Mouse (Mus musculus) heart, embryonic 11.5 days (tissue): ENCODE results near the gene Gm9008. TPM values are rescaled to one million over a fixed set of nuclear protein-coding genes. Genes with fewer than 3 reads are reported as not detected.
"Not testable (repeated sequence)": the region's sequence is repeated elsewhere in the genome, so short reads cannot be mapped to it uniquely, and the experiment has no call there.

Experiments
- ATAC-seq: fragments of 200-750 bp; cut with Nextera tagmentation; replicated peaks from 2 replicates; pipeline ENCODE4 v1.8.0; 2017; ENCODE audit warnings: moderate library complexity; ENCODE audit not compliant: insufficient number of reproducible peaks, low FRiP score, low TSS enrichment
- H3K27ac ChIP-seq: fragments of 300-500 bp; sonication (generic); 2 replicates; pipeline ENCODE4 v1.5.1; 2014; ENCODE audit warnings: mild to moderate bottlenecking, low read depth, low read length
- H3K27me3 ChIP-seq: fragments of 300-500 bp; sonication (generic); 2 replicates; pipeline ENCODE4 v1.6.1; 2014; ENCODE audit warnings: mild to moderate bottlenecking, low read length, mixed read lengths; ENCODE audit not compliant: control insufficient read depth, insufficient read depth
- H3K36me3 ChIP-seq: fragments of 300-500 bp; sonication (generic); 2 replicates; pipeline ENCODE4 v1.6.1; 2014; ENCODE audit warnings: mild to moderate bottlenecking, low read length, moderate library complexity, mixed read lengths; ENCODE audit not compliant: control insufficient read depth, insufficient read depth
- H3K4me1 ChIP-seq: fragments of 300-500 bp; sonication (generic); 2 replicates; pipeline ENCODE4 v1.6.1; 2014; ENCODE audit warnings: low read length; ENCODE audit not compliant: control insufficient read depth, insufficient read depth
- H3K4me2 ChIP-seq: fragments of 300-500 bp; sonication (generic); 2 replicates; pipeline ENCODE4 v1.6.1; 2014; ENCODE audit warnings: mild to moderate bottlenecking, moderate library complexity
- H3K4me3 ChIP-seq: fragments of 300-500 bp; sonication (generic); 2 replicates; pipeline ENCODE4 v1.5.1; 2014; ENCODE audit warnings: low read depth, low read length
- H3K9ac ChIP-seq: fragments of 300-500 bp; sonication (generic); 2 replicates; pipeline ENCODE4 v1.6.1; 2014; ENCODE audit warnings: mild to moderate bottlenecking, low read depth, low read length, moderate library complexity
- H3K9me3 ChIP-seq: fragments of 300-500 bp; sonication (generic); replicated peaks from 2 replicates; pipeline ENCODE4 v1.6.1; 2016; ENCODE audit warnings: low read length; ENCODE audit not compliant: control insufficient read depth
- WGBS: fragments of 180-500 bp; shearing (Covaris S2); extraction: QIAGEN DNeasy Blood & Tissue Kit; methylation state at CpG from one replicate; pipeline ENCODE4 v1.1.7; 2014; ENCODE audit not compliant: insufficient replicate concordance; 5-methylcytosine and 5-hydroxymethylcytosine counted together
- polyA plus RNA-seq: library from polyadenylated mRNA; unstranded; fragments of >200 nt; fragmentation: Nextera tagmentation; extraction: Ambion mirVana; gene quantifications from 2 replicates; pipeline ENCODE4 v1.2.1, GENCODE M21; 2014

The Gm9008 gene
- 0.13 TPM in 2 replicates for polyA plus RNA-seq

DNA sequence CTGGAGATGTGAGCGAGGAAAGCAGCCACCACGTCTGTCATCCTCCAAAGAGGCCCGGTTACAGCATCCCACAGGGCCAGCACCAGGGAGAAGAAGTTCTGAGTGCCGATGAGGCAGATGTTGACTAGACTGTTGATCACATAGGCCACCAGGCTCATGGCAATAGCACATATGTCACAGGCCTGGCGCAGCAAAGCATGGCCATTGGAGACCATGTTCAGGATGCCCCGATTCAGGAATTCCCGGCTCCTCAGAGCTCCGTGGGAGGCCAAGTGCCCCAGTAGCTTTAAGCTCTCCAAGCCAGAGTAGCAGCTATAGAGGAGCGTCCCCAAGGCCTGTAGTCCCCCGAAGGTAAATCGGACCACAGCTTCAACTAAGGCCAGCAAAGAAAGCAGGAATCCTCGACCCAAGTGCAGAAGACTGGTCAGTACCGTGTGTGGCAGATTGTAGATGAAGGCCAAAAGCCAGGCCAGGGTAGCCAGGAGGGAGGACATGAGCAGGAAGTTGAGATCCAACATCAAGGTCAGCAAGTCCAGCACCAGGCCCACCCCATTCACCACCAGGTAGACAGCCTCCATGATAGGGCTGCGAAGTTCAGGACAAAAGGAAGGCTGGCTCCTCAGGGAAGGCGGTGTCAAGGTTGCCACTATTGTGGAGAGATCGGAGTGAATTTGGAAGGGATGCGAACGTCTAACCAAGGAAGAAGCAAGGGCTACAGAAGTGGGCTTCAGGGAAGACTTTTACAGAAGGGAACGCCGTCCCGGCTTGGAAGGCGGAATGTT lies at the start of gene Gm9008:
Gene Gm9008, minus strand, starts transcription at position 731 of the 782 bp plus-strand sequence.
- H3K4me1 ChIP-seq, H3K27me3 ChIP-seq, H3K36me3 ChIP-seq, ATAC-seq, H3K4me3 ChIP-seq, H3K27ac ChIP-seq, H3K9me3 ChIP-seq, H3K4me2 ChIP-seq, H3K9ac ChIP-seq: not testable (repeated sequence)
- WGBS, result 82% methylated on average over 18 of the region's 22 CpGs

DNA sequence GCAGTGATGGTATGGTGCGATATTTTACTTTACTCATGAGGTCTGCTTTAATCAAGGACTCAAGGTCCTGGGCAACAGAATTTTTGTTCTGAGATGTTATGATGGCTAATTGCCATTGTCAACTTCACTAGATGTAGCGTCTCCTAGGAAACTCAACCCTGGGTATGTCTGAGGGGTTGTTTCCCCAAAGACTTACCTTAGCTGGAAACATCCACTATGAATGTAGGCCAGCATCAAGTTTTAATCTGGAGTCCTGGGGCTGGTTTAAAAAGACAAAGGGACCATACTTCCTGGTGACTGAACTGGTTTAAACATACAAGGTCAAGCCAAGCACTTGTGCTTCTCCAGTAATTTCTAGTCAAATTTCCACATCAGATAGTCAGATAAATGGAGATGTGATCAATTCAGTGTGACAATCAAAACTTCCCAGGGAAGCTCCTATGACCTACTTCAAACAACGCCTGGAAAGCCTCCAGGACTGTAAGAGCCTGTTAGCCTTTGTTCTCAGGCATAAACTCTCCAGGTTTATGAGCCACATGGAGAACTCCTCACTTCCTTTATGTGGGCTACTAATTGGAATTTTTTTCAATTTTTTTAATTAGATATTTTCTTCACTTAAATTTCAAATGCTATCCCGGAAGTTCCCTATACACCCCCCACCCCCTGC lies 24.5 kb upstream of the Gm9008 start:
- H3K9me3 ChIP-seq, result no peaks in the 10 kb centered on the region
- whole genome bisulfite sequencing, result 81% methylated on average over 4 of the region's 4 CpGs
- H3K36me3 ChIP-seq, result no peaks in the 10 kb centered on the region
- no peak overlapping the region for H3K9ac ChIP-seq
- H3K4me1 ChIP-seq, result no peaks in the 10 kb centered on the region
- H3K27me3 ChIP-seq, result no peaks in the 10 kb centered on the region
- H3K27ac ChIP-seq, result no peak overlapping the region
- no peak overlapping the region for H3K4me2 ChIP-seq
- no peak overlapping the region for H3K4me3 ChIP-seq
- ATAC-seq, result no peak

DNA sequence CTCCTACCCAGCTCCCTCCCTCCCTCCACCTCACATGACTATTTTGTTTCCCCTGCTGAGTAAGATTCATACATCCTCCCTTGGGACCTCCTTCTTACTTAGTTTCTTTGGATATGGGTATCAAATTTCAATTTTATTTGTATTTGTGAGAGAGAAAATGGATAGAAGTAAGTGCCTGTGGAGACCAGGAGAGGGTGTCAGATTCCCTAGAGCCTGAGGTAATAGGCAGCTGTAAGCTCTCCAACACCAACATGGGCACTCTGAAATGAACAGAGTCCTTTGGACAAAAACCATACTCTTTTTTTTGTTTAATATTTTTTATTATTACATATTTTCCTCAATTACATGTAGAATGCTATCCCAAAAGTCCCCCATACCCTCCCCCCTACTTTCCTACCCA lies 12.6 kb upstream of the Gm9008 start:
- H3K36me3 ChIP-seq, result no peaks in the 10 kb centered on the region
- no peaks in the 10 kb centered on the region for H3K27me3 ChIP-seq
- no peak overlapping the region for H3K27ac ChIP-seq
- H3K9ac ChIP-seq, result no peak overlapping the region
- no peaks in the 10 kb centered on the region for H3K9me3 ChIP-seq
- no peaks in the 10 kb centered on the region for H3K4me1 ChIP-seq
- no peak overlapping the region for H3K4me3 ChIP-seq
- H3K4me2 ChIP-seq, result no peak overlapping the region
- no peak for ATAC-seq

DNA sequence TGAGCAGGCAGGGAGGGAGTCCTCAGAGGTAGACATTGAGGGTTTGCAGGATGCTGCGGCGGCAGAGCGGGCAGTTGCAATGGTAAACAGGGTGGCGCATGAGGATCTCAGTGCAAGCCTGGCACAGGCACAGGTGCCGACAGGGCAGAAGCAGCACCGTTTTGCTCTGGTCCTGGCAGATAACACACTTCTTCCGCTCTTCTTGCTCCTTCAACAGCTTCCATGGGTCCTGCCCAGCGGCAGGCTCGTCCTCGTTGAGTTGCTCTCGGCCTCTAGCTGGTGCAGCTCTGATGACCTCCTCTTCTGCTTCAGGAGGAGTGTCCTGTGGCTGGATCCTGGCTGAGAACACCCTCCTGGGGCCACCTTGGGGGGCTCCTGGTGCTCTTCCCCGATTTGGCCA lies 1.2 kb downstream of the Gm9008 start:
- H3K4me3 ChIP-seq, H3K27me3 ChIP-seq, H3K4me1 ChIP-seq, H3K9me3 ChIP-seq, H3K36me3 ChIP-seq, H3K27ac ChIP-seq, H3K4me2 ChIP-seq, ATAC-seq, H3K9ac ChIP-seq: not testable (repeated sequence)
- WGBS, result 89% methylated on average over 7 of the region's 12 CpGs

DNA sequence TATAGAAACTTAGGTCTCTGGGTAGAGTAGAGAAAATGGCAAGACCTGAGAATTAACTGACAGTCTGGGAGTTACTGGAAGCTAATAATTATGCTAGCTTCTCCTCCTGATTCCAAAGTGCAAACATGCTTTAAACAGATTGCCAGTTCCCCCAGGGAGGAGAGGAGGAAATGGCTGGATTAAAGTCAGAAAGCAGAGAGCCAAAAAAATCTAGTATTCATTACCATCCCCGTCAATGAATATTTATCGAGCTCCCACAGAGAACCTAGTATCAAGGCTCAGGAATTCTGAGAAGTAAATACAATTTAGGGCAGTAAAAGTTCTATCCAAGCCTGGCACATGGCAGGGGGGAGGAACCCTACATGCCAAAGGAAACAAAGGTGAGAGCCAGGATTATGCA lies 29.4 kb downstream of the Gm9008 start:
- H3K9me3 ChIP-seq, result no peaks in the 10 kb centered on the region
- no peak overlapping the region for H3K4me3 ChIP-seq
- no peaks in the 10 kb centered on the region for H3K4me1 ChIP-seq
- no peak overlapping the region for H3K4me2 ChIP-seq
- no peaks in the 10 kb centered on the region for H3K27me3 ChIP-seq
- no peak overlapping the region for H3K27ac ChIP-seq
- no peaks in the 10 kb centered on the region for H3K36me3 ChIP-seq
- ATAC-seq, result no peak
- 37% methylated on average over 2 of the region's 2 CpGs for WGBS
- H3K9ac ChIP-seq, result no peak overlapping the region
